Mouse (Mus musculus) Patski (cell line): ENCODE data around the gene Tmem30b. TPM values are rescaled to one million over a fixed set of nuclear protein-coding genes. Genes with fewer than 3 reads are reported as not detected.

Experiments
- ATAC-seq: fragments of 100-300 bp; one replicate; pipeline ENCODE4 v1.8.0; 2021
- CTCF ChIA-PET: fragments of 350-600 bp; sonication (Branson Sonifier 250); formaldehyde crosslinking; loops from one replicate; lab custom pipeline; 2022; ENCODE audit warnings: inconsistent platforms; lab: Charles Lee
- POLR2A ChIA-PET: fragments of 350-600 bp; sonication (Branson Sonifier 250); formaldehyde crosslinking; loops from one replicate; lab custom pipeline; 2022; ENCODE audit warnings: antibody characterized with exemption, inconsistent platforms; lab: Charles Lee
- DNase-seq: peaks from one replicate; pipeline ENCODE4 v3.0.0-alpha.2; 2011; ENCODE audit warnings: low read depth, low spot score
- H3K27me3 ChIP-seq: fragments of 371-371 bp; one replicate; pipeline ENCODE4 v1.5.1; 2021
- CTCF ChIP-seq: fragments of 100-300 bp; IDR thresholded peaks from one replicate; pipeline ENCODE4 v1.5.1; 2021
- in situ Hi-C: fragments of 300-500 bp; cut with MboI; formaldehyde crosslinking; loops from 3 replicates; pipeline ENCODE4 v1.11.1; 2018; ENCODE audit warnings: low pct_unique_long_range_greater_than_20kb, mixed read lengths
- polyA plus RNA-seq: library from polyadenylated mRNA; unstranded; gene quantifications from one replicate; pipeline ENCODE4 v1.2.3, GENCODE M21; 2021

Gene Tmem30b
- not detected for polyA plus RNA-seq

- ChIA-PET POLR2A (no interaction called here), CTCF (interaction anchor here (1.5 to 3.4 kb wide), 2 partner anchors 8 to 12 kb away, joined by 4 to 12 read pairs; no protein-coding TSS in a partner anchor)
- in situ Hi-C loops: loop anchor here (25.0 kb wide), 1 partner anchor 709 kb away; no protein-coding TSS in a partner anchor
Measured at GRCm38 (mm10) chr12:73546086-73546711, at the start of gene Tmem30b. Gene Tmem30b (minus strand): TSS chr12:73546392.

GRCm38 (mm10) chr12:73595226-73595625, 49.0 kb upstream of the Tmem30b start:
- in situ Hi-C loops: no loop called here
- peaks cover 36% of the 10 kb centered on the region for H3K27me3 ChIP-seq
- no peak for ATAC-seq
- ChIA-PET CTCF (no interaction called here), POLR2A (no interaction called here)
- no peak for DNase-seq
- no peak for TF ChIP-seq CTCF

More at GRCm38 (mm10) chr12:73546086-73546711, at the start of gene Tmem30b:
- no peaks in the 10 kb centered on the region for H3K27me3 ChIP-seq
- ATAC-seq (no peak), DNase-seq (no peak)
- TF ChIP-seq CTCF: no peak

GRCm38 (mm10) chr12:73594177-73594745, 48.1 kb upstream of the Tmem30b start:
- H3K27me3 ChIP-seq: peaks cover 33% of the 10 kb centered on the region
- POLR2A ChIA-PET: no interaction called here
- CTCF ChIA-PET: no interaction called here

DNA sequence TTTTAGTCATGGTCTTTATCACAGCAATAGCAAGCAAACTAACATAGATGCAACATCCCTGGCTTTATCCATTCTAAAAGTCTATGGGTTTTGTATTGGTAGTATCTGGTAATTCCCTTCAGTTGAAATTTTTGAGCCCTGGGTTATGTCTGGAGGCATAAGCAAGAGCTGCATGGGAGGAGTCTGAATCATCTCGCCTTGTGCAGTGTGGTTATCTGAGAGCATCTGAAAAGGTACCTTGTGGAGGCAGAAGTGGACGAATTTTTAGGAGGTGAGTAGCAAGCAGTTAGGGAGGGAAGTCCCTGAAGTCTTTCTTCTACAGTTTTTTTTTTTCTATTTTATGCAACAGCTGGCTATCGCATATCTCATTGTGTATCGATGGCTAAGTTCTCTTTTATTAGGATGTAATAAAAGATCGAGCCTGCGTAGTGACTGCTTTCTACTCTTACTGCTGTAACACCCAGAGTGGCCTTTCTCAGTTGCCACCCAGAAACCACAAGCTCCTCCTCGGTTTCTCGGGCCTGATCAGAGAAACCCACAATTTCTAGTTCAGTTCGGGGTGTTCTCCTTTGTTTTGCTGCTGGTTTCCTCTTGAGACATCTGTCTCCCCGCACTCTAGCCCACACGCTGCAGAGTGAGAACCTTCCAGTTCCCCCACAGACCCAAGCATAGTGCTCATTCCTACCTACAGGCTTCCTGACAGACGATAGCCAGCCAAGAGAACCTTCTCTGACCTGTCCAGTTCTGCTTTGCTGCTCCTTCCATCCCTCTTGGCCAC, 47.0 kb upstream of the Tmem30b start:
- TF ChIP-seq CTCF: no peak
- in situ Hi-C loops: no loop called here
- no peak for DNase-seq
- ChIA-PET CTCF (no interaction called here), POLR2A (no interaction called here)
- ATAC-seq: no peak
- H3K27me3 ChIP-seq: peaks cover 42% of the 10 kb centered on the region

More at GRCm38 (mm10) chr12:73594177-73594745, 48.1 kb upstream of the Tmem30b start:
- ATAC-seq (no peak), DNase-seq (no peak)
- in situ Hi-C loops: no loop called here
- TF ChIP-seq CTCF: no peak

DNA sequence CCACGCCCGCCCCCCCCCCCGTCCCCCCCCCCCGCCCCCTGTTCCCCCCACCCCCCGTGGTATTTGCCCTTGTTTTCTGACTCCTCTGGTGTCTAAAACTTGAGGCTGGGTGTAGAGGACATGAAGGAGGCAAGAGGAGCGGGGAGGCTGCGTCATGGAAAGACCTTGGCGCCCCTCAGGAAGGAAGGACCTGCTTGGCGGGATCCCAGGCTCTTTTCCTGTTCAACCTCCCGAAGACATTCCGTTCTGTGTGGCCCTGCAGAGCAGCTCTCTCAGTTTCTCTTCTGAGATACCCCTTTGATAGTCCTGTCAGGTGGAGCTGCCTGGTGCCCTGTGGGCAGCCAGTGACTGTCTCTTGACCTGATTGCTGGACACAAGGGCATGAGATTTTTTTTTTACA, 45.4 kb upstream of the Tmem30b start:
- ATAC-seq: no peak
- in situ Hi-C loops: no loop called here
- CTCF ChIA-PET: no interaction called here

GRCm38 (mm10) chr12:73590627-73591276, 44.6 kb upstream of the Tmem30b start:
- in situ Hi-C loops: no loop called here
- TF ChIP-seq CTCF: no peak
- ChIA-PET CTCF (no interaction called here), POLR2A (no interaction called here)
- H3K27me3 ChIP-seq: peaks cover 49% of the 10 kb centered on the region
- ATAC-seq (no peak), DNase-seq (no peak)

More for the DNA sequence above, 45.4 kb upstream of the Tmem30b start:
- POLR2A ChIA-PET: no interaction called here
- H3K27me3 ChIP-seq: peaks cover 46% of the 10 kb centered on the region
- no peak for TF ChIP-seq CTCF
- DNase-seq: no peak

- POLR2A ChIA-PET: no interaction called here
- in situ Hi-C loops: no loop called here
Measured at GRCm38 (mm10) chr12:73587262-73587661, 41.1 kb upstream of the Tmem30b start.

DNA sequence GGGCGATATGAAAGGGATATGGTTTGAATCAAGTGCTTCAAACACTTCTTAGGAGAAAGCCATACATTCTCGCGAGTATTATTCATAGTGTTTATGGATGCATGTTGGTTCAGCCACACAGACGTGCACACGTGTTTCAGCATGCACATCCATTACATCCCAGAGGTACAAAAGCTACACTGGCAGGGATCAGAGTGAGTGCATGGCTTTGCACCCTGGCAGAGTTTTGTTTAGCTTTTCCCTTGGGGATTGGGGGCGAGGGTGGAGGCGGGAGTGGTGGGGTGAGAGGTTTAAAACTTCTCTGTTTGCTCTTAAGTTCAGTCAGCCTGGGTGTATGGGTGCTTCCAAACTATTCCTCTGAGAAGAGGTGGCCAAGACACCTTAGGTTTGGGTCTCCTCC, 39.7 kb upstream of the Tmem30b start:
- DNase-seq (no peak), ATAC-seq (no peak)
- ChIA-PET CTCF (no interaction called here), POLR2A (no interaction called here)
- peaks cover 60% of the 10 kb centered on the region for H3K27me3 ChIP-seq
- no peak for TF ChIP-seq CTCF
- in situ Hi-C loops: no loop called here

More at GRCm38 (mm10) chr12:73587262-73587661, 41.1 kb upstream of the Tmem30b start:
- peaks cover 70% of the 10 kb centered on the region for H3K27me3 ChIP-seq
- CTCF ChIA-PET: no interaction called here
- ATAC-seq (no peak), DNase-seq (no peak)
- TF ChIP-seq CTCF: no peak

GRCm38 (mm10) chr12:73585241-73585801, 39.1 kb upstream of the Tmem30b start:
- DNase-seq: no peak

DNA sequence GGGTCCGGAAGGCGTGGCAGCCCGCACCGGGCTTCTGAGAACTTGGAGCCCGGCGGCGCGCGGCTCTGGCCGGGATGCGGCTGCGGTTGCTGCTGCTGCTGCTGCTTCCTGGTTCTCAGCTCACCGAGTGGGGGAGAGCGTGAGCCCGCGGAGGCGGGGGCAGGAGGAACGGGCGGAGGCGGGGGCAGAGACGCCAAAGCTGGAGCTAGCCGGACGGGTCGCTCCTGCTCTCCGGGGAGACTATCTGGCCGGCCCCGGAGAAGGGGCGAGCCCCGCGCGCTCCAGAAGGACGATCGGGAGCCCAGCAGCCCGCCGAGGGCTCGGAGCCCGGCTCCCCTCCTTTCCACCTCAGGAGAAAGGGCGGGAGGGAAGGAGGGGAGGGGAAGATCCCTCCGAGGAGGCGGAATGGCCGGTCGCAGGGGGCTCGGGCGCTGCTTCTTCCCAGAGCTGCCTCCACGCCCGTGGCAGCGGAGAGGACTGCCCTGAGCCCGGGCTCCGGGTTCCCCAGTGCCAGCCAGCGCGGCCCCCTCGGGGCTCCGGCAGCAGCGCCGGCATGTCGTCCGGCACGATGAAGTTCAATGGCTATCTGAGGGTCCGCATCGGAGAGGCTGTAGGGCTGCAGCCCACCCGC, 38.5 kb upstream of the Tmem30b start, which contains the start of gene Prkch:
Gene Prkch, plus strand, starts transcription at position 187 of the 631 bp plus-strand sequence.
- DNase-seq (no peak), ATAC-seq (peak; percentile 91)
- in situ Hi-C loops: no loop called here
- CTCF ChIA-PET: no interaction called here
- peak; percentile 66 for TF ChIP-seq CTCF
- POLR2A ChIA-PET: no interaction called here
- H3K27me3 ChIP-seq: peaks cover 61% of the 10 kb centered on the region

More at GRCm38 (mm10) chr12:73585241-73585801, 39.1 kb upstream of the Tmem30b start:
- TF ChIP-seq CTCF: no peak
- no peak for ATAC-seq
- CTCF ChIA-PET: no interaction called here
- H3K27me3 ChIP-seq: peaks cover 56% of the 10 kb centered on the region
- POLR2A ChIA-PET: no interaction called here
- in situ Hi-C loops: no loop called here
